Mouse (Mus musculus): ENCODE measurements around the gene Homez.

- no peak for TF ChIP-seq POLR2A (IDR thresholded peaks at IDR 0.05; ENCODE audit: borderline replicate concordance, low read depth, low read length)
- TF ChIP-seq CTCF (IDR thresholded peaks at IDR 0.05; ENCODE audit: low read depth, low read length), result no peak
Measured at GRCm38 (mm10) chr14:54900383-54900782, 29.6 kb upstream of the Homez start.

All from bone marrow macrophage, adult 2 months (primary cell).